Mouse (Mus musculus) bone marrow macrophage, adult 2 months (primary cell): Measurements from ENCODE around the gene Tmem135. TPM values are rescaled to one million over a fixed set of nuclear protein-coding genes. Genes with fewer than 3 reads are reported as not detected.
A peak's percentile ranks its signal among the peaks of the same experiment; 100 is the strongest.

Experiments used
- H3K27ac ChIP-seq: 2 replicates; pipeline ENCODE4 v1.5.1; 2012; ENCODE audit warnings: low read depth, low read length; ENCODE audit not compliant: insufficient read depth
- H3K4me1 ChIP-seq: 2 replicates; pipeline ENCODE4 v1.6.1; 2012; ENCODE audit warnings: low read length; ENCODE audit not compliant: control insufficient read depth, insufficient read depth
- H3K4me3 ChIP-seq: 2 replicates; pipeline ENCODE4 v1.5.1; 2012; ENCODE audit warnings: mild to moderate bottlenecking, low read length, moderate library complexity; ENCODE audit not compliant: insufficient read depth
- CTCF ChIP-seq: IDR thresholded peaks from 2 replicates; pipeline ENCODE4 v1.5.1; 2012; ENCODE audit warnings: low read depth, mild to moderate bottlenecking, low read length, moderate library complexity
- POLR2A ChIP-seq: IDR thresholded peaks from 2 replicates; pipeline ENCODE4 v1.6.1; 2012; ENCODE audit warnings: mild to moderate bottlenecking, low read depth, low read length, borderline replicate concordance
- polyA plus RNA-seq: library from polyadenylated mRNA; stranded (reverse); fragments of >200 nt; gene quantifications from 2 replicates; pipeline ENCODE4 v1.2.4, GENCODE M21; 2012; ENCODE audit not compliant: missing spikeins, insufficient read depth, insufficient read length

Gene Tmem135
- polyA plus RNA-seq, 1 experiment: 58.4 TPM

- TF ChIP-seq CTCF: no peak
- Histone ChIP-seq H3K4me3 (peak overlapping the region; percentile 48), H3K4me1 (peaks cover 18% of the 10 kb centered on the region), H3K27ac (peak overlapping the region; percentile 95)
Measured at GRCm38 (mm10) chr7:89215714-89216113, 188.3 kb downstream of the Tmem135 start.

- H3K4me3 ChIP-seq: no peak overlapping the region
- H3K27ac ChIP-seq: no peak overlapping the region
- H3K4me1 ChIP-seq: peaks cover 8% of the 10 kb centered on the region; the same call in 1 of the 2 replicates
- TF ChIP-seq POLR2A (no peak), CTCF (no peak)
Measured at GRCm38 (mm10) chr7:89210506-89210905, 193.5 kb downstream of the Tmem135 start.

GRCm38 (mm10) chr7:89206165-89206564 lies 197.9 kb downstream of the Tmem135 start:
- peaks cover 14% of the 10 kb centered on the region; the same call in 1 of the 2 replicates for H3K4me1 ChIP-seq
- H3K4me3 ChIP-seq: no peak overlapping the region
- no peak overlapping the region for H3K27ac ChIP-seq
- no peak for TF ChIP-seq CTCF
- TF ChIP-seq POLR2A: no peak

GRCm38 (mm10) chr7:89205402-89205801 lies 198.6 kb downstream of the Tmem135 start:
- Histone ChIP-seq H3K27ac (no peak overlapping the region), H3K4me1 (peaks cover 10% of the 10 kb centered on the region; the same call in 1 of the 2 replicates), H3K4me3 (no peak overlapping the region)
- TF ChIP-seq POLR2A (no peak), CTCF (no peak)

- H3K4me3 ChIP-seq: no peak overlapping the region
- H3K27ac ChIP-seq: no peak overlapping the region
- TF ChIP-seq POLR2A (no peak), CTCF (no peak)
- peaks cover 16% of the 10 kb centered on the region; the same call in 1 of the 2 replicates for H3K4me1 ChIP-seq
Measured at GRCm38 (mm10) chr7:89203144-89203543, 200.9 kb downstream of the Tmem135 start.

- Histone ChIP-seq H3K27ac (no peak overlapping the region), H3K4me3 (no peak overlapping the region), H3K4me1 (peaks cover 16% of the 10 kb centered on the region; the same call in 1 of the 2 replicates)
- no peak for TF ChIP-seq POLR2A
Measured at GRCm38 (mm10) chr7:89201954-89202353, 202.1 kb downstream of the Tmem135 start.

- Histone ChIP-seq H3K4me1 (peaks cover 7% of the 10 kb centered on the region), H3K27ac (no peak overlapping the region), H3K4me3 (no peak overlapping the region)
- no peak for TF ChIP-seq POLR2A
- TF ChIP-seq CTCF: no peak
Measured at GRCm38 (mm10) chr7:89198499-89198898, 205.5 kb downstream of the Tmem135 start.

- H3K4me3 ChIP-seq: no peak overlapping the region
- no peak overlapping the region for H3K27ac ChIP-seq
- no peak for TF ChIP-seq POLR2A
- TF ChIP-seq CTCF: no peak
- H3K4me1 ChIP-seq: peaks cover 9% of the 10 kb centered on the region
Measured at GRCm38 (mm10) chr7:89193459-89193858, 210.6 kb downstream of the Tmem135 start.

- Histone ChIP-seq H3K4me3 (no peak overlapping the region), H3K27ac (no peak overlapping the region), H3K4me1 (peaks cover 3% of the 10 kb centered on the region; the same call in 1 of the 2 replicates)
- no peak for TF ChIP-seq CTCF
- no peak for TF ChIP-seq POLR2A
Measured at GRCm38 (mm10) chr7:89183928-89184327, 220.1 kb downstream of the Tmem135 start.

GRCm38 (mm10) chr7:89182943-89183342 lies 221.1 kb downstream of the Tmem135 start:
- TF ChIP-seq CTCF (no peak), POLR2A (no peak)
- Histone ChIP-seq H3K27ac (no peak overlapping the region), H3K4me1 (peaks cover 11% of the 10 kb centered on the region), H3K4me3 (no peak overlapping the region)

- peaks cover 15% of the 10 kb centered on the region for H3K4me1 ChIP-seq
- TF ChIP-seq POLR2A (no peak), CTCF (no peak)
- H3K4me3 ChIP-seq: no peak overlapping the region
- H3K27ac ChIP-seq: no peak overlapping the region
Measured at GRCm38 (mm10) chr7:89181285-89181684, 222.7 kb downstream of the Tmem135 start.
